Mouse (Mus musculus) MEL (cell line): ENCODE data around the gene Dnm2.

ENCODE experiments used
- CTCF ChIP-seq, 3 experiments: IDR thresholded peaks in 2 of 3; conservative IDR thresholded peaks in 1 of 3; 2 replicates each; pipeline ENCODE4 v1.5.1; 2011 to 2012; ENCODE audit warnings: low read length in 3 of 3, low read depth in 2 of 3, mild to moderate bottlenecking in 2 of 3, improper control_type of control experiment in 1 of 3, inconsistent platforms in 1 of 3, mixed read lengths in 1 of 3, moderate library complexity in 1 of 3; ENCODE audit not compliant: control insufficient read depth in 1 of 3, insufficient read depth in 1 of 3, poor library complexity in 1 of 3, severe bottlenecking in 1 of 3
- ELF1 ChIP-seq: IDR thresholded peaks from 2 replicates; pipeline ENCODE4 v1.6.1; 2014; ENCODE audit warnings: low read depth, mild to moderate bottlenecking, inconsistent platforms, low read length, improper control_type of control experiment, moderate library complexity
- GATA1 ChIP-seq: IDR thresholded peaks from 2 replicates; pipeline ENCODE4 v1.6.1; 2011; ENCODE audit warnings: low read depth, low read length, improper control_type of control experiment
- MEF2A ChIP-seq: IDR thresholded peaks from 2 replicates; pipeline ENCODE4 v1.6.1; 2014; ENCODE audit warnings: low read depth, mild to moderate bottlenecking, inconsistent platforms, low read length, improper control_type of control experiment; ENCODE audit not compliant: poor library complexity, insufficient replicate concordance, severe bottlenecking; ENCODE audit errors: extremely low read depth
- POLR2A ChIP-seq, 2 experiments: IDR thresholded peaks; 2 replicates each; pipeline ENCODE4 v1.6.1; 2011 to 2012; ENCODE audit warnings: low read length in 2 of 2, mild to moderate bottlenecking in 2 of 2, control low read depth in 1 of 2, improper control_type of control experiment in 1 of 2, low read depth in 1 of 2, moderate library complexity in 1 of 2; ENCODE audit not compliant: control insufficient read depth in 1 of 2, insufficient read depth in 1 of 2, poor library complexity in 1 of 2
- USF1 ChIP-seq: IDR thresholded peaks from 2 replicates; pipeline ENCODE4 v1.6.1; 2014; ENCODE audit warnings: low read depth, mild to moderate bottlenecking, inconsistent platforms, low read length, improper control_type of control experiment, moderate library complexity

DNA sequence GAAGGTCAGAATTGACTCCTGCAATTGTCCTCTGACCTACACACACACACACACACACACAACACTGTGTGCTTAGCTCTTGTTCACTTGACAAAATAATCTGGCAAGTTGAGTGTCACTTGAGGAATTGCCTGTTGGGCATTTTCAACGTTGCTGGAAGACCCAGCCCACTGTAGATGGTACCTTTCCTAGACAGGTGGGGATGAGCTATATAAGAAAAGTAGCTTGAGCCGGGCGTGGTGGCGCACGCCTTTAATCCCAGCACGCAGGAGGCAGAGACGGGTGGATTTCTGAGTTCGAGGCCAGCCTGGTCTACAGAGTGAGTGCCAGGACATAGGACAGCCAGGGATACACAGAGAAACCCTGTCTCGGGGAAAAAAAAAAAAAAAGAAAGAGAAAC, 86.3 kb downstream of the Dnm2 start:
- TF ChIP-seq ELF1, result no peak
- no peak for TF ChIP-seq GATA1
- no peak for TF ChIP-seq CTCF (IDR thresholded peaks at IDR 0.05 in 2 of 3, conservative IDR thresholded peaks at IDR 0.05 in 1 of 3; ENCODE audit: control insufficient read depth in 1 of 3, insufficient read depth in 1 of 3, low read depth in 2 of 3, low read length in 3 of 3, poor library complexity in 1 of 3, severe bottlenecking in 1 of 3)
- no peak for TF ChIP-seq MEF2A
- TF ChIP-seq USF1, result no peak
- no peak for TF ChIP-seq POLR2A (IDR thresholded peaks at IDR 0.05; ENCODE audit: control insufficient read depth in 1 of 2, insufficient read depth in 1 of 2, low read depth in 1 of 2, low read length in 2 of 2, poor library complexity in 1 of 2)
